Mouse (Mus musculus) adrenal gland, adult (tissue): ENCODE data around the gene Ntf5.

Experiments
- DNase-seq, 2 experiments: peaks; one replicate each; pipeline ENCODE4 v3.0.0; 2022 to 2023; ENCODE audit warnings: low spot score in 1 of 2; ENCODE audit not compliant: inconsistent age in 2 of 2

The Ntf5 gene

GRCm38 (mm10) chr7:45403532-45404261 lies 9.8 kb upstream of the Ntf5 start:
- peak; percentile 50 to 82 for DNase-seq

GRCm38 (mm10) chr7:45405091-45406075 lies 8.1 kb upstream of the Ntf5 start, which contains the start of gene Kcna7:
Gene Kcna7 (plus strand): TSS chr7:45405653.
- peak; percentile 72 to 92 for DNase-seq

GRCm38 (mm10) chr7:45406157-45407156 lies 7.0 kb upstream of the Ntf5 start:
- peak in 1 of 2 experiments; percentile 64 for DNase-seq

- DNase-seq: no peak
These were observed 5.7 kb upstream of the Ntf5 start for GRCm38 (mm10) chr7:45407836-45408235.

- no peak for DNase-seq
These were observed 5.1 kb upstream of the Ntf5 start for GRCm38 (mm10) chr7:45408351-45408750.

GRCm38 (mm10) chr7:45408949-45409348 lies 4.5 kb upstream of the Ntf5 start:
- DNase-seq: no peak

- no peak for DNase-seq
These were observed 3.9 kb upstream of the Ntf5 start for GRCm38 (mm10) chr7:45409497-45410163.

GRCm38 (mm10) chr7:45412421-45412820 lies 1.1 kb upstream of the Ntf5 start:
- no peak for DNase-seq

- no peak for DNase-seq
These were observed 607 bp downstream of the Ntf5 start for GRCm38 (mm10) chr7:45413864-45414739.

GRCm38 (mm10) chr7:45414740-45415224 lies 1.3 kb downstream of the Ntf5 start:
- DNase-seq: no peak

- DNase-seq: no peak
These were observed 2.1 kb downstream of the Ntf5 start for GRCm38 (mm10) chr7:45415636-45416035.

- no peak for DNase-seq
These were observed 4.5 kb downstream of the Ntf5 start for GRCm38 (mm10) chr7:45417962-45418492.

GRCm38 (mm10) chr7:45419859-45420614 lies 6.5 kb downstream of the Ntf5 start:
- DNase-seq: no peak

GRCm38 (mm10) chr7:45420615-45420919 lies 7.1 kb downstream of the Ntf5 start, which contains the start of gene Lhb:
Gene Lhb (plus strand): TSS chr7:45420820.
- no peak for DNase-seq

- DNase-seq: no peak
These were observed 7.7 kb downstream of the Ntf5 start for GRCm38 (mm10) chr7:45421194-45421593.

- no peak for DNase-seq
These were observed 13.1 kb downstream of the Ntf5 start for GRCm38 (mm10) chr7:45426556-45426955.

GRCm38 (mm10) chr7:45433835-45434202 lies 20.3 kb downstream of the Ntf5 start:
- DNase-seq: no peak
